Mouse (Mus musculus) embryonic facial prominence, embryonic 13.5 days (tissue): ENCODE measurements around the gene Gnb2. TPM values are rescaled to one million over a fixed set of nuclear protein-coding genes. Genes with fewer than 3 reads are reported as not detected.

ENCODE experiments used
- ATAC-seq: fragments of 200-750 bp; cut with Nextera tagmentation; 2 replicates; pipeline ENCODE4 v1.8.0; 2017; ENCODE audit warnings: low read depth; ENCODE audit not compliant: insufficient number of reproducible peaks, insufficient read depth, low FRiP score, low TSS enrichment
- H3K27ac ChIP-seq: fragments of 300-500 bp; sonication (generic); 2 replicates; pipeline ENCODE4 v1.5.1; 2015; ENCODE audit warnings: moderate library complexity, mild to moderate bottlenecking, inconsistent platforms
- H3K27me3 ChIP-seq: fragments of 300-500 bp; sonication (generic); 2 replicates; pipeline ENCODE4 v1.6.1; 2015; ENCODE audit warnings: mild to moderate bottlenecking, inconsistent platforms
- H3K36me3 ChIP-seq: fragments of 300-500 bp; sonication (generic); 2 replicates; pipeline ENCODE4 v1.6.1; 2015; ENCODE audit warnings: mild to moderate bottlenecking, inconsistent platforms
- H3K4me1 ChIP-seq: fragments of 300-500 bp; sonication (generic); 2 replicates; pipeline ENCODE4 v1.6.1; 2015; ENCODE audit warnings: inconsistent platforms
- H3K4me2 ChIP-seq: fragments of 300-500 bp; sonication (generic); 2 replicates; pipeline ENCODE4 v1.6.1; 2015; ENCODE audit warnings: moderate library complexity, mild to moderate bottlenecking, inconsistent platforms
- H3K4me3 ChIP-seq: fragments of 300-500 bp; sonication (generic); 2 replicates; pipeline ENCODE4 v1.5.1; 2015; ENCODE audit warnings: mild to moderate bottlenecking, inconsistent platforms
- H3K9ac ChIP-seq: fragments of 300-500 bp; sonication (generic); 2 replicates; pipeline ENCODE4 v1.6.1; 2015; ENCODE audit warnings: mild to moderate bottlenecking, inconsistent platforms
- H3K9me3 ChIP-seq: fragments of 300-500 bp; sonication (generic); 2 replicates; pipeline ENCODE4 v1.6.1; 2016; ENCODE audit warnings: inconsistent platforms
- WGBS: fragments of 180-500 bp; shearing (Covaris S2); methylation state at CpG from one replicate; pipeline ENCODE4 v1.1.7; 2015; ENCODE audit warnings: mixed read lengths; 5-methylcytosine and 5-hydroxymethylcytosine counted together
- polyA plus RNA-seq: library from polyadenylated mRNA; unstranded; fragments of >200 nt; fragmentation: Nextera tagmentation; extraction: Ambion mirVana; gene quantifications from 2 replicates; pipeline ENCODE4 v1.2.1, GENCODE M21; 2015

Gnb2 gene
- polyA plus RNA-seq, 1 experiment from 2014 or later, result 396 TPM

DNA sequence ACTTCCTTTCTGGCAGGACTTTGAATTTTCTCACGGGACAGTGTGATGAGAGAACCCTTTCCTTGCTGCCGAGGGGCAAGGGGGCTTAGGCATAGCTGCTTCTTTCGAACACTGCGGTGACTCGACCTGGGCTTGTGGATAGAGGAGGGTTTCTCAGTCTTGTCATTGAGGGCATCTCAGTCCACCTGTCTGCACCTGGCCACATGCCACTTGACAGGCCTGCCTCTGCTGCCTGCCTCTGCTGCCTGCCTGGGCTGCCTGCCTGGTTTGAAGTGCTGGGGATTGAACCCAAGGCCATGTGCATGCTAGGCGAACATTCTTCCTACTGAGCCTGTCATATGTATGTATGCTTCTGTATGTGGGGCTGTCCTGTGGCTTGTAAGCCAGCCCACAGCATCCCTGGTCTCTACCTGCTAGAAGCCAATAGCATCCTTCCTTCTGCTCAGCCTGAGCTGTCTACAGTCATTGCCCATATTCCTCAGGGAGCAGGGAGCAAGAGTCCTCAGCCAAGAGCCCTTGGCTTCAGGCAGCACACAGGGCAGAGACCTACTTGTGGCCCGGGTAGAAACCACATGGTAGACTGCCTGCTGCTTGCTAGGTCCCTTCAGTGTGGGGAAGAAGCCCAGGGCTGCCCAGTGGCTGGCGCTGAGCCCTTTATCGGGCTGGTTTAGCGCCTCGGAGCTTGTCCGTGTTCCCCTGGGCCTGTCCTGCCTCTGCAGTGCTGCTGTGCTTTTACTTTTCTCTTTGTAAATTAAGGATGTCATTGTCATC lies 19.2 kb downstream of the Gnb2 start:
- Histone ChIP-seq H3K9ac (peak overlapping the region; percentile 46), H3K36me3 (peaks cover 40% of the 10 kb centered on the region), H3K4me1 (peaks cover 43% of the 10 kb centered on the region), H3K4me3 (no peak overlapping the region), H3K27me3 (no peaks in the 10 kb centered on the region), H3K4me2 (no peak overlapping the region), H3K27ac (no peak overlapping the region), H3K9me3 (no peaks in the 10 kb centered on the region)
- no peak for ATAC-seq
- WGBS, result 88% methylated on average over 12 of the region's 12 CpGs

- Histone ChIP-seq H3K4me1 (peaks cover 43% of the 10 kb centered on the region), H3K4me2 (peak overlapping the region; percentile 88), H3K27ac (no peak overlapping the region), H3K27me3 (no peaks in the 10 kb centered on the region), H3K9me3 (no peaks in the 10 kb centered on the region), H3K4me3 (no peak overlapping the region), H3K36me3 (peaks cover 30% of the 10 kb centered on the region), H3K9ac (0 out of 2 replicates have a peak overlapping the region, but pooled peaks have one; percentile 98)
- no peak for ATAC-seq
- 71% methylated on average over 11 of the region's 11 CpGs for WGBS
Observed at GRCm38 (mm10) chr5:137512847-137513794, 20.2 kb downstream of the Gnb2 start.

GRCm38 (mm10) chr5:137511706-137512105 lies 21.6 kb downstream of the Gnb2 start:
- Histone ChIP-seq H3K9ac (peak overlapping the region; percentile 98), H3K27me3 (no peaks in the 10 kb centered on the region), H3K9me3 (no peaks in the 10 kb centered on the region), H3K4me1 (peaks cover 43% of the 10 kb centered on the region), H3K4me2 (peak overlapping the region; percentile 88), H3K36me3 (peaks cover 17% of the 10 kb centered on the region), H3K27ac (no peak overlapping the region), H3K4me3 (peak overlapping the region; percentile 95)
- WGBS, result 68% methylated on average over 3 of the region's 3 CpGs
- no peak for ATAC-seq

- Histone ChIP-seq H3K9me3 (no peaks in the 10 kb centered on the region), H3K36me3 (peaks cover 17% of the 10 kb centered on the region), H3K27me3 (no peaks in the 10 kb centered on the region), H3K9ac (peak overlapping the region; percentile 98), H3K4me1 (peaks cover 43% of the 10 kb centered on the region), H3K27ac (peak overlapping the region; percentile 88), H3K4me3 (peak overlapping the region; percentile 95), H3K4me2 (peak overlapping the region; percentile 88)
- ATAC-seq, result 0 out of 2 replicates have a peak, but pooled peaks have one; percentile 2
- 2% methylated on average over 37 of the region's 83 CpGs for WGBS
Observed at GRCm38 (mm10) chr5:137510573-137511390, 22.5 kb downstream of the Gnb2 start.

GRCm38 (mm10) chr5:137510014-137510501 lies 23.3 kb downstream of the Gnb2 start:
- peaks cover 36% of the 10 kb centered on the region for H3K4me1 ChIP-seq
- WGBS, result under 1% methylated on average over 52 of the region's 52 CpGs
- ATAC-seq, result peak; percentile 58

DNA sequence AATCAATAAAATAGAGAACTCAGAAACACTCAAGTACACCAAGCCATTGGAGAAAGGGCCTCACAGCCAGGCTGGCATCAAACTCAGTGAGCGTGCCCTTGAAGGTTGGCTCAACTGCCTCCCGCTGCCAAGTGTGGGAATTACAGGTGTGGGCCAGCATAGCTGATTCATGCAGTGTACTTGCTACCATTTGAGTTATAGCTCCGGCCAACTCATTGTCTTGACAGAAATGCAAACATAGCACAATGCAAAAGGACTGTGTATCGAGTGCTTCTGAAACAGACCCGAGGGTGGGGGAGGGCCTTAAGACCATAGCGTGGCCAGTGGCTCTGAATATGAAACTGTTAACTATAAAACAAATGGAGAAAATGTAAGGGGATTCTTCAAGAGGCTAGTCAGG lies 29.3 kb downstream of the Gnb2 start:
- H3K9ac ChIP-seq, result no peak overlapping the region
- peaks cover 7% of the 10 kb centered on the region; the same call in 1 of the 2 replicates for H3K36me3 ChIP-seq
- no peak for ATAC-seq
- H3K4me2 ChIP-seq, result no peak overlapping the region
- H3K9me3 ChIP-seq, result no peaks in the 10 kb centered on the region
- H3K27ac ChIP-seq, result no peak overlapping the region
- no peak overlapping the region for H3K4me3 ChIP-seq
- peaks cover 16% of the 10 kb centered on the region for H3K4me1 ChIP-seq
- no peaks in the 10 kb centered on the region for H3K27me3 ChIP-seq
- WGBS, result 83% methylated on average over 6 of the region's 6 CpGs

More at GRCm38 (mm10) chr5:137510014-137510501, 23.3 kb downstream of the Gnb2 start:
- H3K27me3 ChIP-seq, result no peaks in the 10 kb centered on the region
- H3K36me3 ChIP-seq, result peaks cover 16% of the 10 kb centered on the region
- peak overlapping the region; percentile 88 for H3K4me2 ChIP-seq
- peak overlapping the region; percentile 98 for H3K9ac ChIP-seq
- H3K9me3 ChIP-seq, result no peaks in the 10 kb centered on the region
- H3K27ac ChIP-seq, result peak overlapping the region; percentile 88
- peak overlapping the region; percentile 95 for H3K4me3 ChIP-seq

- Histone ChIP-seq H3K4me2 (peak overlapping the region; percentile 67), H3K9me3 (no peaks in the 10 kb centered on the region), H3K27me3 (no peaks in the 10 kb centered on the region), H3K36me3 (peaks cover 7% of the 10 kb centered on the region; the same call in 1 of the 2 replicates), H3K4me3 (peak overlapping the region; percentile 64), H3K4me1 (peaks cover 16% of the 10 kb centered on the region), H3K9ac (peak overlapping the region; percentile 84), H3K27ac (peak overlapping the region; percentile 94)
- WGBS, result 0% methylated on average over 25 of the region's 30 CpGs
- peak; percentile 86 for ATAC-seq
Observed at GRCm38 (mm10) chr5:137502667-137503110, 30.6 kb downstream of the Gnb2 start.

DNA sequence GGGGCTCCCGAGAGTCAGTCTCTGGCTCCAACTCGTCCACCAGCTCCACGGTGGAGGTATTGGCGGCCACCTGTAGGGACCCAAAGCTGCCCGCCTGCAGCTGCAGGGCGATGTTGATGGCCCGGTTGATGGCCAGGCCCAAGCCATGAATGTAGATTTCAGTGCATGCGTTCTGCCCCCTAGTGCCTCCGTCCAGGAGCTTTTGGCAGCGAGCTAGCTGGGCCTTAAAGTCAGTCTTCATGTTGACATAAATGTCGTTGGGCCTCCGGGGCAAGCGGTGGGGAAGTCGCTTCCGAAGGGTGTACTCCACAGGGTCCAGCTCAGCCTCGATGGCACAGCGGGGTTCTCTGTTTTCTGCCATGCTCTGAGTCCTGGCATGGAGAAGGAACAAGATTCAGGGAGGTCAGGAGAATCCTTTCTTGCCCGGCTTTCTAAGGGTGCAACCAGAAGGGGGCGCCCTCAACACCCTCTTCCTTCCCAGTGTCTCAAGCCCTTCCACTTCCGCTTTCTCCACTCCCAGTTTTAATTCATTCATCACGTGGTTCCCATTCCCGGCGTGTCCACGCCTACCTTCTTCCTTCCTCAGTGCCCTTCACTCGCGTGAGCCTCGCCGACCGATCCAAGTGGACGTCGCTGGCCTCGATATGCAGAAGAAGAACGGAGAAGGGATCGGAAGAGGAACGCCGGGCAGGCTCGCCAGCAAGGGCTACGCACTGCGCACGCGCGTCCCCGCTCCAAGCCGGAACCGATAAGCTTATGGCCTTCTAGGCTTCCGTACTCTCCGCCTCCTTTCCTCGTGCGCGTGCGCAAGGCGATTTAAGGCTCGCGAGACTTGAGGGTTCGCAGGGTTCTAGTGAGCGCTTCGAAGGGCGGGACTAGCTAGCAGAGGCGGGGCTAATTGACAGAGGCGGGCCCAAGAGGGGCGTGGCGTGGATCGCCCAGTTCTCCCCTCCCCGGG lies 31.3 kb downstream of the Gnb2 start, which contains the start of gene Pop7:
Pop7 (minus strand) TSS at position 810 of the 958 bp plus-strand sequence.
- Histone ChIP-seq H3K4me2 (peak within 1 kb of the TSS; percentile 89), H3K9me3 (no peaks in the 10 kb centered on the region), H3K9ac (peak within 1 kb of the TSS; percentile 84), H3K4me3 (peak within 1 kb of the TSS; percentile 64), H3K36me3 (peaks cover 7% of the 10 kb centered on the region; the same call in 1 of the 2 replicates), H3K27me3 (no peaks in the 10 kb centered on the region), H3K4me1 (peaks cover 16% of the 10 kb centered on the region), H3K27ac (peak within 1 kb of the TSS; percentile 94)
- WGBS, result 2% methylated on average over 64 of the region's 64 CpGs
- peak; percentile 95 for ATAC-seq

GRCm38 (mm10) chr5:137500186-137500585 lies 33.1 kb downstream of the Gnb2 start:
- WGBS, result 91% methylated on average over 7 of the region's 7 CpGs
- no peak for ATAC-seq
- H3K27me3 ChIP-seq, result no peaks in the 10 kb centered on the region
- no peaks in the 10 kb centered on the region for H3K9me3 ChIP-seq
- H3K36me3 ChIP-seq, result peaks cover 7% of the 10 kb centered on the region; the same call in 1 of the 2 replicates
- H3K4me2 ChIP-seq, result no peak overlapping the region
- no peak overlapping the region for H3K4me3 ChIP-seq
- no peak overlapping the region for H3K9ac ChIP-seq
- no peak overlapping the region for H3K27ac ChIP-seq
- H3K4me1 ChIP-seq, result peaks cover 16% of the 10 kb centered on the region

DNA sequence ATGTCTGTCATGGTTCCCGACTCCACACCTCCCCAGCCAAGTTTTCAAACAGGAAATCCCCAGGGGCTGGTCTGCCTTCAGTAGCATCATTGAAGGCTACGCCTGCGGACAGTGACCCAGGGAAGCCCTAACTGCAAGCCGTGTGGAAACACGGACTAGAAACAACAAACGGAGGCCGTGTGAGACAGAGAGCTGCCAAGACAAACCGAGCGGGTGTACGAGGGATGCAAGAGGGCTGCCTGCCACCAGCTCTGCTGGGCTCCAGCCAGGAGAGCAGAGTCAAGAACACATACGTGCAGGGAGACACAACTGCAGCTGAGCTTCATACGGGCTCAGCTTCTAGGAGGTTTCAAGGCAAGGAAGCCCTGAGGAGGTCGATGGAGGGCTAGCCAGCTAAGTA lies 39.5 kb downstream of the Gnb2 start:
- no peak overlapping the region for H3K4me2 ChIP-seq
- H3K9ac ChIP-seq, result no peak overlapping the region
- no peak overlapping the region for H3K27ac ChIP-seq
- H3K27me3 ChIP-seq, result no peaks in the 10 kb centered on the region
- H3K36me3 ChIP-seq, result no peaks in the 10 kb centered on the region
- H3K9me3 ChIP-seq, result no peaks in the 10 kb centered on the region
- no peaks in the 10 kb centered on the region for H3K4me1 ChIP-seq
- H3K4me3 ChIP-seq, result no peak overlapping the region
- WGBS, result 72% methylated on average over 13 of the region's 13 CpGs
- ATAC-seq, result no peak
